Mouse (Mus musculus) G1E (cell line): ENCODE results near the gene Rgs12. TPM values are rescaled to one million over a fixed set of nuclear protein-coding genes. Genes with fewer than 3 reads are reported as not detected.
A peak's percentile ranks its signal among the peaks of the same experiment; 100 is the strongest.

ENCODE experiments used
- ATAC-seq: 2 replicates; pipeline ENCODE4 v1.8.0; 2016; ENCODE audit warnings: mild to moderate bottlenecking; ENCODE audit not compliant: insufficient number of reproducible peaks, poor library complexity, low FRiP score, severe bottlenecking; ENCODE audit errors: extremely low read depth
- DNase-seq: peaks from one replicate; pipeline ENCODE4 v3.0.0; 2012; ENCODE audit warnings: low spot score
- H3K27me3 ChIP-seq: 2 replicates; pipeline ENCODE4 v1.6.1; 2012; ENCODE audit warnings: mild to moderate bottlenecking, low read length, inconsistent platforms; ENCODE audit not compliant: insufficient read depth
- H3K36me3 ChIP-seq: replicated peaks from 2 replicates; pipeline ENCODE3; 2012; ENCODE audit warnings: mild to moderate bottlenecking, inconsistent platforms
- H3K4me1 ChIP-seq: 2 replicates; pipeline ENCODE4 v1.6.1; 2012; ENCODE audit warnings: low read depth, low read length, inconsistent platforms, mixed read lengths; ENCODE audit not compliant: insufficient read depth
- H3K4me3 ChIP-seq: 2 replicates; pipeline ENCODE4 v1.5.1; 2012; ENCODE audit warnings: low read depth, mild to moderate bottlenecking, inconsistent platforms, low read length, moderate library complexity, mixed read lengths
- H3K9me3 ChIP-seq: replicated peaks from 2 replicates; pipeline ENCODE4 v1.6.1; 2012; ENCODE audit warnings: inconsistent platforms
- CTCF ChIP-seq: IDR thresholded peaks from 2 replicates; pipeline ENCODE4 v1.5.1; 2012; ENCODE audit warnings: low read depth, low read length, inconsistent platforms, mixed read lengths
- GATA1 ChIP-seq: IDR thresholded peaks from 2 replicates; pipeline ENCODE4 v1.6.1; 2012; ENCODE audit warnings: borderline replicate concordance, low read length, inconsistent platforms, mixed read lengths
- GATA2 ChIP-seq: IDR thresholded peaks from 2 replicates; pipeline ENCODE4 v1.6.1; 2012; ENCODE audit warnings: low read depth, low read length, inconsistent platforms, borderline replicate concordance
- POLR2AphosphoS5 ChIP-seq: IDR thresholded peaks from 2 replicates; pipeline ENCODE4 v1.6.1; 2012; ENCODE audit warnings: low read depth, low read length, inconsistent platforms; ENCODE audit not compliant: insufficient replicate concordance
- TAL1 ChIP-seq: conservative IDR thresholded peaks from 2 replicates; pipeline ENCODE4 v1.6.1; 2012; ENCODE audit warnings: low read depth, low read length, inconsistent platforms, mixed read lengths
- polyA plus RNA-seq: library from polyadenylated mRNA; stranded (reverse); fragments of >175 nt; gene quantifications from 2 replicates; pipeline ENCODE4 v1.2.3, GENCODE M21; 2012
- total RNA-seq, 2 experiments: library from RNA; stranded (forward) in 1 of 2; stranded (reverse) in 1 of 2; fragments of 200-1000 nt in 1 of 2; fragments of >200 nt in 1 of 2; fragmentation: Nextera tagmentation in 1 of 2; gene quantifications; 2 replicates each; pipeline ENCODE4 v1.2.3; 2014 to 2017

The Rgs12 gene
- total and polyA plus RNA-seq, 3 experiments, result 1.8 to 14.3 (median 5.7) TPM

DNA sequence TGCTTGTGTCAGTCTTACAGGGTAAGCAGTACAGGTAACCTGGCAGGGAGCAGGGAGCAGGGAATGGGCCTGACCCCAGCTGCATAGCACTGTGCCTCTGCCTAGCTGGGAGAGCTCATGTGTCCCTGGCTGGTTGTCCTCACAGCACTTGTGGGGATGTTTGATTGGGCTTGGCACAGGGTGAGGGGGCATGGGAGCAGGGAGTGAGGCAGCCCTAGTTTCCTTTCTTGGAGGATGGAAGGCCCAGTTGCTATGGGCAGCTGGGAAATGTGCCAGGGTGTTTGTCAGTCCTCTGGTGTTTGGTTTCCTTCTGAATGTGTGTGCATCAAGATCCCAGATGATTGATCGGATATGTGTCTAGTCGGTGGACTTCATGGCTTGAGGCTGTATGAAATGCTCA lies 7.8 kb downstream of the Rgs12 start:
- H3K4me3 ChIP-seq, result no peak overlapping the region
- no peak for TF ChIP-seq GATA1
- TF ChIP-seq TAL1, result no peak
- no peak for TF ChIP-seq POLR2AphosphoS5
- TF ChIP-seq CTCF, result no peak
- no peak for TF ChIP-seq GATA2

DNA sequence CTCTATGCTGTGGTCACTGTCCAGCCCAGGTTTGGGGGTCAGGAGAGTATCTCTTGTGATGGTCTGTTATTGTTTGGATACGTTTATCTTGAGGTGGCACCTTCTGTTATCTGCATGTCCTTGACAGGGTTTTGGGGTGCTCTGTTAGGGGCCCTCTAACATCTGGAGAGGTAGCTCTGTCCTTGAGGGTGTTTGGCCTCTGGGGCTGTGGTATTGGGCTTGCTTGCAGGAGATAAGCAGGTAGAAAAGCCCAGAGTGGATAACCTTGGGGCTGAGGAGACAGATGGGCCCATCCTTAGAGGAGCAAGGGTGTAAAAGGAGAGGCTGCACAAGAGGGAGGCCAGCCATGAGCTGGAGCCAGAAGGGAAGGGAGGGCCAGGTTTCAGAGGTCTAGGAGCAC lies 10.8 kb downstream of the Rgs12 start:
- DNase-seq (peak; percentile 37), ATAC-seq (peak; percentile 49)
- Histone ChIP-seq H3K36me3 (no peaks in the 10 kb centered on the region), H3K9me3 (no peaks in the 10 kb centered on the region), H3K4me3 (peak overlapping the region; percentile 11; the same call in 1 of the 2 replicates), H3K27me3 (peaks cover 24% of the 10 kb centered on the region), H3K4me1 (peaks cover 44% of the 10 kb centered on the region)
- TF ChIP-seq TAL1 (peak; percentile 71; the same call in 1 of the 2 replicates), POLR2AphosphoS5 (no peak), GATA1 (no peak), GATA2 (no peak), CTCF (no peak)

More for the DNA sequence above, 7.8 kb downstream of the Rgs12 start:
- H3K36me3 ChIP-seq, result no peaks in the 10 kb centered on the region
- H3K27me3 ChIP-seq, result peaks cover 39% of the 10 kb centered on the region
- DNase-seq (no peak), ATAC-seq (no peak)
- H3K9me3 ChIP-seq, result no peaks in the 10 kb centered on the region
- H3K4me1 ChIP-seq, result peaks cover 40% of the 10 kb centered on the region

DNA sequence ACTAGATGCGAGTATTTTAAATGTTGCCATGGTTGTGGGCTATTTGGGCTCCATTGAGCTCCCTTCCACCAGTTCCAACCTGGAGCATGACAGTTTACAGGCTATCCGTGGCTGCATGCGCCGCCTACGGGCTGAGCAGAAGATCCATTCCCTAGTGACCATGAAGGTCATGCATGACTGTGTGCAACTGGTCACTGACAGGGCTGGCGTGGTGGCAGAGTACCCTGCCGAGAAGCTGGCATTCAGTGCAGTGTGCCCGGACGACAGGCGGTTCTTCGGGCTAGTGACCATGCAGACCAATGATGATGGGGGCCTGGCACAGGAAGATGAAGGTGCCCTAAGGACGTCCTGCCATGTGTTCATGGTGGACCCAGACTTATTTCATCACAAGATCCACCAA lies 16.3 kb downstream of the Rgs12 start:
- peaks cover 21% of the 10 kb centered on the region for H3K4me1 ChIP-seq
- no peak for TF ChIP-seq GATA2
- TF ChIP-seq GATA1, result no peak
- TF ChIP-seq TAL1, result no peak
- no peak for TF ChIP-seq POLR2AphosphoS5
- TF ChIP-seq CTCF, result no peak

DNA sequence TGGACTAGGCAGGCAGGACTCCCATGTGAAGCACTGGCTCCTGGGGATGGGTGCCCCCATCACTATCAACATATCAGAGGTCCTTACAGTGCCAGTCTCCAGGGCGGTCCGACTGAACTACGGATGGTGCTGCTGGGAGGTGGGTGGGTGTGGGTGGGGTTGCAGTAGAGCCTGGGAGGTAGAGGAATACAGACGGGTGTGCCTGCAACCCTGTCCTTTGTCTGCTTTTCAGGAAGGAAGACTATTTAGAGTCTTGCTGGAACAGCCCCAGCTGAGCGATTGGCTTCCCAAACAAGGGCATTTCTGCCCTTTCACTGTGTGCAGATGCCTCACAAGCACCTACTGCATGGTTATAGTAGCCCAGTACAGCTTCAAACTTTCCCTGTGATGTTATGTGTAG lies 19.1 kb downstream of the Rgs12 start:
- TF ChIP-seq CTCF (no peak), TAL1 (no peak), GATA2 (no peak), POLR2AphosphoS5 (no peak), GATA1 (no peak)
- Histone ChIP-seq H3K27me3 (peaks cover 2% of the 10 kb centered on the region; the same call in 1 of the 2 replicates), H3K4me3 (no peak overlapping the region), H3K9me3 (no peaks in the 10 kb centered on the region), H3K4me1 (peaks cover 2% of the 10 kb centered on the region; the same call in 1 of the 2 replicates), H3K36me3 (no peaks in the 10 kb centered on the region)
- no peak for DNase-seq
- ATAC-seq, result no peak

More for the DNA sequence above, 16.3 kb downstream of the Rgs12 start:
- ATAC-seq (no peak), DNase-seq (no peak)
- Histone ChIP-seq H3K9me3 (no peaks in the 10 kb centered on the region), H3K36me3 (no peaks in the 10 kb centered on the region), H3K4me3 (no peak overlapping the region), H3K27me3 (peaks cover 2% of the 10 kb centered on the region; the same call in 1 of the 2 replicates)

DNA sequence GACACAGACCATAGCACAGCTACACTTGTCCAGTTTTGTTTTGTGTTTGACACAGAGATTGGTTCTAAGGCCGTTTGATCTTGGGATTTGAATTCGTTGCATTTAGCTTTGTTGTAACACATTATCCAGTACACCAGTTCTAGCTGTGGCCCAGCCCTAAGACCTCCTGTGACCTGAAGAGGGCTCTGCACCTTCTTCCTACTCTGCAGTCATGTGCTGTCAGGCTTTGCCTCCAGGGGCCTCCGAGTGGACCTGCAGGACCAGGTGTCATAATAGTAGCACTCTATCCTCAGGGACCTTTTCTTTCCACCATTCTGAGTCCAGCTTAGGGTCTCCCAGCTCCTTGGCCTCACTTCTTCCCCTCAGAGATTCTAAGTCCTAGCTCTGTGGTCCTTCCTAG lies 23.2 kb downstream of the Rgs12 start:
- TF ChIP-seq TAL1, result no peak
- ATAC-seq (no peak), DNase-seq (no peak)
- peaks cover 4% of the 10 kb centered on the region for H3K27me3 ChIP-seq
- H3K36me3 ChIP-seq, result no peaks in the 10 kb centered on the region
- peaks cover 29% of the 10 kb centered on the region for H3K4me1 ChIP-seq
- no peak overlapping the region for H3K4me3 ChIP-seq
- H3K9me3 ChIP-seq, result no peaks in the 10 kb centered on the region

DNA sequence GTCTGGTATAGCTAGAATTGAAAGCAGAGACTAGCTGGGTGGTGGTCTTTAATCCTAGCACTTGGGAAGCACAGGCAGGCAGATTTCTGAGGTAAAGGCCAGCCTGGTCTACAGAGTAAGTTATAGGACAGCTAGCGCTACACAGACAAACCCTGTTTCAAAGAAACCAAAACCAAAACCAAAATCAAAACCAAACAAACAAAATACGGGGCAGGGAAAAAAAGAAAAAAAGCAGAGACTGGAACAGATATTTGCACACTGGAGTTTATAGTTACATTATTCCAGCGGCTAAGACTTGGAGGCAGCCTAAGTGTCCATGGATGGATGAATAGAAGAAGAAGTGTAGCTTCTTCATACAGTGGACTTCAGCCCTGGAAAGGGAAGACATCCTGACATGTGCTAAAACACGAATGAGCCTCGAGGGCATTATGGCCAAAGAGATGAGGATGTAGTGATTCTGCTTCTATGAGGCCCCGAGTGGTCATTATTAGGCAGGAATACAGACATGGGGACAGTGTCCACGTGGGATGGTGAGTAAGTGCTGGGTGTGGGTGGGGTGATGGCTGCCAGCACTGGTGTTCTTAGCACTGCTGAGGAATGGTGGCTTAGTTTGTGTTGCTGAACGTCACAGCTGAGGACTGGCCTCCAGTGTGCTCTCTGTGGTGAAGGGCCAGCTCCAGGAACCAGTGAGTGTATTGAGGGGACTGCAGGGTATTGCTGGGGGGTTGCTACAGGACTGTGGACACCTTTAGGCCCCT lies 24.5 kb downstream of the Rgs12 start:
- TF ChIP-seq TAL1 (no peak), GATA1 (no peak), POLR2AphosphoS5 (no peak), CTCF (no peak), GATA2 (no peak)
- ATAC-seq, result no peak

More for the DNA sequence above, 24.5 kb downstream of the Rgs12 start:
- H3K4me3 ChIP-seq, result no peak overlapping the region
- DNase-seq, result no peak
- H3K4me1 ChIP-seq, result peaks cover 27% of the 10 kb centered on the region
- H3K36me3 ChIP-seq, result no peaks in the 10 kb centered on the region
- peaks cover 4% of the 10 kb centered on the region for H3K27me3 ChIP-seq
- no peaks in the 10 kb centered on the region for H3K9me3 ChIP-seq
